Comparison of ENCODE assay signal across 9 mouse cellular contexts in the genomic region with DNA sequence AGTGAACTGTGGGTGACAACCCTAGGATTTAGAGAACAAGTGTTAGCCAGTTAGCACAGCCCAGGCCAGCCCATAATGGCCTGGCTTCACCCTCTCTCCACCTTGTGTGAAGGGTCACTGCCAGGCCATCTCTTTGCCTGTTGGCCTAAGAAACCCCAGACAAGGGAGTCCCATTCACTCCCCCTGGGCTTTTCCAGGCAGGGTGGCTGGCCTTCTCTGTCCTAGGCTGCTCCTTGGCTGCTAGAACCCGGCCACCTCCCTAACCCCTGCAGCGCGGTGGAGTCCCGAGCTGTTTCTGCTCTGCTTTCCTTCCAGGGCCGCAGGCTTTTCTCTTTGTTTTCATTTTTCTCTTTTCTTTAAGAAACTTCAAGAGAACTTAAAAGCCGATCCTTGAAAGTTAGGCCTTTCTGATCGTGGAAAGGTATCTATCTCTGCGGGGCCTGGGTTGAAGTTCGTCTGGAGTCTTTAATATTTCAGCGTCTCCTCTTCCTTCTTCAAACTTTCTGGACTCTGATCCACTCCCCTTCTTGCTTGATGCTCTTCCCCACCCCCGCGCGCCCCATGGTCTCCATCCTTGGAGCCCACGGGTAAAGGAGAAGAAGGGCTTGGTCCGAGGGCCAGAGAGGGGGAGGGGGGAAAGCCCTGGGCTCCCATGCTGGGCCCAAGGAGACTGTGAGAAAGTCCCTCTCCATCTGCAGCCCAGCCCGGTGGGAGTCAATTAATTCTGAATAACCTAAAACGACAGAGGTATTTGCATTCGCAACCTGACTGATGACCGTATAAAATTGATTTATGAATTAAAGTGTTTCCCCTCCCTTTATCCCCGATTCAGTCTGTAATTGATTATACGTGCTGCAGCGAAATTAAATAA. TPM values are rescaled to one million over a fixed set of nuclear protein-coding genes. Genes with fewer than 3 reads are reported as not detected.
DNase-seq lines count a peak whose midpoint lies in the region; ATAC-seq and TF ChIP-seq lines count a peak whose summit lies in the region.
"Had no signal": no experiment of that assay in that cellular context is flagged by ENCODE, and none has a peak within 500 bp of the region (broad histone marks: within the 10 kb centered on the region; RNA-seq: fewer than 3 reads in every experiment).

No protein-coding gene starts in this region.

- no peaks in the 10 kb centered on the region for H3K27me3 ChIP-seq in lung, embryonic 14.5 days (ENCODE audit: insufficient read depth, low read length)
- H3K27me3 ChIP-seq in forebrain, embryonic 13.5 days = peaks cover 17% of the 10 kb centered on the region; the same call in 1 of the 2 replicates
- H3K27me3 ChIP-seq in limb, embryonic 13.5 days = no peaks in the 10 kb centered on the region

- peak overlapping the region; percentile 49 for H3K4me2 ChIP-seq in lung, embryonic 14.5 days
- peak overlapping the region; percentile 33 for H3K4me2 ChIP-seq in forebrain, embryonic 13.5 days
- peak overlapping the region; percentile 37 for H3K4me2 ChIP-seq in limb, embryonic 13.5 days (replicated peaks)

- no peaks in the 10 kb centered on the region for H3K9me3 ChIP-seq in lung, embryonic 14.5 days (ENCODE audit: low read depth, low read length)
- no peaks in the 10 kb centered on the region for H3K9me3 ChIP-seq in forebrain, embryonic 13.5 days (replicated peaks)
- no peaks in the 10 kb centered on the region for H3K9me3 ChIP-seq in limb, embryonic 13.5 days

- peak; percentile 50 for ATAC-seq in lung, embryonic 14.5 days (ENCODE audit: insufficient read depth)
- ATAC-seq in forebrain, embryonic 13.5 days = peak; percentile 71; the same call in 1 of the 2 replicates
- peak; percentile 55; the same call in 1 of the 2 replicates for ATAC-seq in limb, embryonic 13.5 days (ENCODE audit: low FRiP score, low read depth)
- ATAC-seq in erythroblast, adult 5-6 weeks (replicated peaks; ENCODE audit: low FRiP score, poor library complexity, severe bottlenecking) = no peak

- TF ChIP-seq CTCF in lung, embryonic 14.5 days (IDR thresholded peaks at IDR 0.05; ENCODE audit: low read depth) = no peak

- H3K4me1 ChIP-seq in lung, embryonic 14.5 days (ENCODE audit: insufficient read depth) = peaks cover 14% of the 10 kb centered on the region
- peaks cover 28% of the 10 kb centered on the region for H3K4me1 ChIP-seq in forebrain, embryonic 13.5 days
- H3K4me1 ChIP-seq in limb, embryonic 13.5 days = peaks cover 65% of the 10 kb centered on the region

- peak overlapping the region; percentile 13; the same call in 1 of the 2 replicates for H3K9ac ChIP-seq in lung, embryonic 14.5 days
- peak overlapping the region; percentile 43; the same call in 1 of the 2 replicates for H3K9ac ChIP-seq in forebrain, embryonic 13.5 days
- H3K9ac ChIP-seq in limb, embryonic 13.5 days = peak overlapping the region; percentile 43; the same call in 1 of the 2 replicates

- DNase-seq in lung, embryonic 14.5 days = no peak
- DNase-seq in lung, postnatal 36 days = no peak
- peak; percentile 47 for DNase-seq in retina, postnatal 1 day
- DNase-seq in spleen, adult 18-20 months = no peak
- no peak for DNase-seq in lung, postnatal 14 days
- DNase-seq: left cerebral cortex, postnatal 4 days had no signal

- no peak overlapping the region for H3K4me3 ChIP-seq in lung, embryonic 14.5 days (ENCODE audit: low read depth, low read length)
- H3K4me3 ChIP-seq in forebrain, embryonic 13.5 days = no peak overlapping the region
- no peak overlapping the region for H3K4me3 ChIP-seq in limb, embryonic 13.5 days

- peak overlapping the region; percentile 32; the same call in 1 of the 2 replicates for H3K27ac ChIP-seq in lung, embryonic 14.5 days (ENCODE audit: low read depth)
- peak overlapping the region; percentile 78 for H3K27ac ChIP-seq in forebrain, embryonic 13.5 days
- peak overlapping the region; percentile 95 for H3K27ac ChIP-seq in limb, embryonic 13.5 days

- H3K36me3 ChIP-seq in lung, embryonic 14.5 days (ENCODE audit: insufficient read depth) = no peaks in the 10 kb centered on the region
- H3K36me3 ChIP-seq in forebrain, embryonic 13.5 days (ENCODE audit: poor library complexity, severe bottlenecking) = no peaks in the 10 kb centered on the region
- no peaks in the 10 kb centered on the region for H3K36me3 ChIP-seq in limb, embryonic 13.5 days

- WGBS in lung, embryonic 14.5 days = 28% methylated on average over 22 of the region's 22 CpGs
- WGBS in forebrain, embryonic 13.5 days = 2% methylated on average over 22 of the region's 22 CpGs
- 10% methylated on average over 22 of the region's 22 CpGs for WGBS in limb, embryonic 13.5 days

RNA-seq across cellular contexts. Expression of gene Nepro, which starts 52.3 kb away (rescaled TPM):
- 14.4 and 14.6 TPM in 2 replicates for polyA plus RNA-seq in lung, embryonic 14.5 days (2014; fragmentation: Nextera tagmentation; extraction: Ambion mirVana)
- 6.6 and 7.4 TPM in 2 replicates for polyA plus RNA-seq in forebrain, embryonic 13.5 days (2015; fragmentation: Nextera tagmentation; extraction: Ambion mirVana)
- polyA plus RNA-seq in limb, embryonic 13.5 days (2015; fragmentation: Nextera tagmentation; extraction: Ambion mirVana) = 10.2 and 11.0 TPM in 2 replicates
- total RNA-seq in erythroblast, adult 5-6 weeks (2015; ENCODE audit: low replicate concordance) = 0.96 and 1.7 TPM in 2 replicates
- total RNA-seq in erythroblast, adult 5-6 weeks (2017; ENCODE audit: low replicate concordance) = 2.4 and 4.6 TPM in 2 replicates

Comparison
In these comparisons a context has a peak if more than half of its experiments do, and no peak if none do; other contexts are left out.
1. H3K27ac ChIP-seq: peak in every context shown above with its lines; median percentile 95 in limb, embryonic 13.5 days; 78 in forebrain, embryonic 13.5 days; 32 in lung, embryonic 14.5 days.